Mouse (Mus musculus): ENCODE measurements at regions not wholly inside any gene's neighbourhood (a gene's known extent, or its start where the extent isn't known, plus 50 kb on each side); places are given as distances from the start of the nearest gene placed in this dataset.

GRCm38 (mm10) chr2:117901311-117901710, 210.4 kb upstream of the Thbs1 start:
- peak; percentile 40 for DNase-seq (ENCODE audit: low spot score)
- Histone ChIP-seq H3K36me3 (no peaks in the 10 kb centered on the region), H3K4me3 (no peak overlapping the region), H3K9me3 (replicated peaks) (no peaks in the 10 kb centered on the region), H3K4me1 (peaks cover 24% of the 10 kb centered on the region), H3K27ac (peak overlapping the region; percentile 37; the same call in 1 of the 2 replicates), H3K27me3 (ENCODE audit: low read depth, poor library complexity, severe bottlenecking) (no peaks in the 10 kb centered on the region)
- 42% methylated on average over 2 of the region's 2 CpGs for WGBS

- WGBS, result 85% methylated on average over 5 of the region's 5 CpGs
- Histone ChIP-seq H3K4me1 (peaks cover 24% of the 10 kb centered on the region), H3K27ac (no peak overlapping the region), H3K9me3 (replicated peaks) (no peaks in the 10 kb centered on the region), H3K4me3 (no peak overlapping the region), H3K27me3 (ENCODE audit: low read depth, poor library complexity, severe bottlenecking) (no peaks in the 10 kb centered on the region), H3K36me3 (no peaks in the 10 kb centered on the region)
- DNase-seq (ENCODE audit: low spot score), result no peak
Measured at GRCm38 (mm10) chr2:117902837-117903236, 208.8 kb upstream of the Thbs1 start.

GRCm38 (mm10) chr2:117903705-117904104, 208.0 kb upstream of the Thbs1 start:
- H3K9me3 ChIP-seq (replicated peaks), result no peaks in the 10 kb centered on the region
- peaks cover 24% of the 10 kb centered on the region for H3K4me1 ChIP-seq
- no peak overlapping the region for H3K27ac ChIP-seq
- DNase-seq (ENCODE audit: low spot score), result no peak
- H3K4me3 ChIP-seq, result no peak overlapping the region
- WGBS, result 78% methylated on average over 2 of the region's 2 CpGs
- no peaks in the 10 kb centered on the region for H3K27me3 ChIP-seq (ENCODE audit: low read depth, poor library complexity, severe bottlenecking)
- H3K36me3 ChIP-seq, result no peaks in the 10 kb centered on the region

GRCm38 (mm10) chr2:117906509-117906908, 205.2 kb upstream of the Thbs1 start:
- Histone ChIP-seq H3K27ac (no peak overlapping the region), H3K4me3 (no peak overlapping the region), H3K36me3 (no peaks in the 10 kb centered on the region), H3K9me3 (replicated peaks) (no peaks in the 10 kb centered on the region), H3K4me1 (peaks cover 10% of the 10 kb centered on the region; the same call in 1 of the 2 replicates), H3K27me3 (ENCODE audit: low read depth, poor library complexity, severe bottlenecking) (no peaks in the 10 kb centered on the region)
- 89% methylated on average over 2 of the region's 2 CpGs for WGBS
- no peak for DNase-seq (ENCODE audit: low spot score)

GRCm38 (mm10) chr2:117910781-117911180, 200.9 kb upstream of the Thbs1 start:
- WGBS, result 77% methylated on average over 1 of the region's 1 CpGs
- Histone ChIP-seq H3K4me1 (no peaks in the 10 kb centered on the region), H3K27ac (no peak overlapping the region), H3K4me3 (no peak overlapping the region), H3K9me3 (replicated peaks) (no peaks in the 10 kb centered on the region), H3K27me3 (ENCODE audit: low read depth, poor library complexity, severe bottlenecking) (no peaks in the 10 kb centered on the region), H3K36me3 (no peaks in the 10 kb centered on the region)
- no peak for DNase-seq (ENCODE audit: low spot score)

GRCm38 (mm10) chr2:117912722-117913121, 199.0 kb upstream of the Thbs1 start:
- 68% methylated on average over 2 of the region's 2 CpGs for WGBS
- Histone ChIP-seq H3K4me3 (no peak overlapping the region), H3K9me3 (replicated peaks) (no peaks in the 10 kb centered on the region), H3K36me3 (no peaks in the 10 kb centered on the region), H3K27me3 (ENCODE audit: low read depth, poor library complexity, severe bottlenecking) (no peaks in the 10 kb centered on the region), H3K4me1 (no peaks in the 10 kb centered on the region), H3K27ac (no peak overlapping the region)
- no peak for DNase-seq (ENCODE audit: low spot score)

GRCm38 (mm10) chr2:117913846-117914245, 197.8 kb upstream of the Thbs1 start:
- Histone ChIP-seq H3K36me3 (no peaks in the 10 kb centered on the region), H3K27me3 (ENCODE audit: low read depth, poor library complexity, severe bottlenecking) (no peaks in the 10 kb centered on the region), H3K9me3 (replicated peaks) (no peaks in the 10 kb centered on the region), H3K4me3 (no peak overlapping the region), H3K27ac (no peak overlapping the region), H3K4me1 (no peaks in the 10 kb centered on the region)
- 91% methylated on average over 4 of the region's 4 CpGs for WGBS
- DNase-seq (ENCODE audit: low spot score), result no peak

- Histone ChIP-seq H3K9me3 (replicated peaks) (no peaks in the 10 kb centered on the region), H3K4me3 (no peak overlapping the region), H3K36me3 (no peaks in the 10 kb centered on the region), H3K27ac (no peak overlapping the region), H3K27me3 (ENCODE audit: low read depth, poor library complexity, severe bottlenecking) (no peaks in the 10 kb centered on the region), H3K4me1 (no peaks in the 10 kb centered on the region)
- WGBS, result 92% methylated on average over 2 of the region's 2 CpGs
- DNase-seq (ENCODE audit: low spot score), result no peak
Measured at GRCm38 (mm10) chr2:117915821-117916220, 195.9 kb upstream of the Thbs1 start.

GRCm38 (mm10) chr2:117917181-117917580, 194.5 kb upstream of the Thbs1 start:
- Histone ChIP-seq H3K27me3 (ENCODE audit: low read depth, poor library complexity, severe bottlenecking) (no peaks in the 10 kb centered on the region), H3K4me1 (no peaks in the 10 kb centered on the region), H3K4me3 (no peak overlapping the region), H3K27ac (no peak overlapping the region), H3K36me3 (no peaks in the 10 kb centered on the region), H3K9me3 (replicated peaks) (no peaks in the 10 kb centered on the region)
- no peak for DNase-seq (ENCODE audit: low spot score)
- 87% methylated on average over 3 of the region's 3 CpGs for WGBS

GRCm38 (mm10) chr2:117924877-117925276, 186.8 kb upstream of the Thbs1 start:
- Histone ChIP-seq H3K4me3 (no peak overlapping the region), H3K27me3 (ENCODE audit: low read depth, poor library complexity, severe bottlenecking) (peaks cover 6% of the 10 kb centered on the region; the same call in 1 of the 2 replicates), H3K4me1 (peaks cover 18% of the 10 kb centered on the region), H3K36me3 (no peaks in the 10 kb centered on the region), H3K27ac (no peak overlapping the region), H3K9me3 (replicated peaks) (no peaks in the 10 kb centered on the region)
- WGBS, result 69% methylated on average over 5 of the region's 5 CpGs
- DNase-seq (ENCODE audit: low spot score), result no peak

GRCm38 (mm10) chr2:117925412-117925811, 186.3 kb upstream of the Thbs1 start:
- no peaks in the 10 kb centered on the region for H3K9me3 ChIP-seq (replicated peaks)
- no peak overlapping the region for H3K27ac ChIP-seq
- no peak overlapping the region for H3K4me3 ChIP-seq
- DNase-seq (ENCODE audit: low spot score), result no peak
- WGBS, result 88% methylated on average over 5 of the region's 5 CpGs
- H3K4me1 ChIP-seq, result peaks cover 18% of the 10 kb centered on the region
- H3K27me3 ChIP-seq (ENCODE audit: low read depth, poor library complexity, severe bottlenecking), result peaks cover 6% of the 10 kb centered on the region; the same call in 1 of the 2 replicates
- no peaks in the 10 kb centered on the region for H3K36me3 ChIP-seq

- H3K27ac ChIP-seq, result no peak overlapping the region
- WGBS, result 59% methylated on average over 6 of the region's 6 CpGs
- no peak for DNase-seq (ENCODE audit: low spot score)
Measured at GRCm38 (mm10) chr2:117928062-117928461, 183.6 kb upstream of the Thbs1 start.

GRCm38 (mm10) chr2:117929586-117929985, 182.1 kb upstream of the Thbs1 start:
- Histone ChIP-seq H3K27ac (no peak overlapping the region), H3K9me3 (replicated peaks) (no peaks in the 10 kb centered on the region), H3K36me3 (no peaks in the 10 kb centered on the region), H3K4me1 (peaks cover 16% of the 10 kb centered on the region), H3K27me3 (ENCODE audit: low read depth, poor library complexity, severe bottlenecking) (peaks cover 8% of the 10 kb centered on the region; the same call in 1 of the 2 replicates), H3K4me3 (no peak overlapping the region)
- WGBS, result 92% methylated on average over 1 of the region's 1 CpGs
- no peak for DNase-seq (ENCODE audit: low spot score)

More at GRCm38 (mm10) chr2:117928062-117928461, 183.6 kb upstream of the Thbs1 start:
- H3K36me3 ChIP-seq, result no peaks in the 10 kb centered on the region
- peaks cover 8% of the 10 kb centered on the region; the same call in 1 of the 2 replicates for H3K27me3 ChIP-seq (ENCODE audit: low read depth, poor library complexity, severe bottlenecking)
- H3K4me3 ChIP-seq, result no peak overlapping the region
- H3K4me1 ChIP-seq, result peaks cover 18% of the 10 kb centered on the region
- no peaks in the 10 kb centered on the region for H3K9me3 ChIP-seq (replicated peaks)

GRCm38 (mm10) chr2:117930895-117931537, 180.7 kb upstream of the Thbs1 start:
- no peak overlapping the region for H3K4me3 ChIP-seq
- H3K36me3 ChIP-seq, result no peaks in the 10 kb centered on the region
- H3K27me3 ChIP-seq (ENCODE audit: low read depth, poor library complexity, severe bottlenecking), result peaks cover 8% of the 10 kb centered on the region; the same call in 1 of the 2 replicates
- 86% methylated on average over 3 of the region's 3 CpGs for WGBS
- H3K9me3 ChIP-seq (replicated peaks), result no peaks in the 10 kb centered on the region
- DNase-seq (ENCODE audit: low spot score), result no peak
- peaks cover 8% of the 10 kb centered on the region for H3K4me1 ChIP-seq
- H3K27ac ChIP-seq, result no peak overlapping the region
